Mouse (Mus musculus) myocyte (in vitro differentiated cells): ENCODE results near the gene Xylb. TPM values are rescaled to one million over a fixed set of nuclear protein-coding genes. Genes with fewer than 3 reads are reported as not detected.
A peak's percentile ranks its signal among the peaks of the same experiment; 100 is the strongest.

Experiments
- H3K27me3 ChIP-seq: one replicate; pipeline ENCODE4 v1.6.1; 2011; ENCODE audit not compliant: control insufficient read depth, insufficient read depth, insufficient read length
- H3K36me3 ChIP-seq: one replicate; pipeline ENCODE4 v1.6.1; 2011; ENCODE audit not compliant: control insufficient read depth, insufficient read depth
- H3K4me2 ChIP-seq: one replicate; pipeline ENCODE4 v1.6.1; 2011; ENCODE audit warnings: low read depth, control low read depth
- H3K4me3 ChIP-seq: one replicate; pipeline ENCODE4 v1.5.1; 2011; ENCODE audit warnings: mild to moderate bottlenecking, control low read depth, moderate library complexity
- H3K79me2 ChIP-seq: one replicate; pipeline ENCODE4 v1.6.1; 2011; ENCODE audit not compliant: control insufficient read depth, insufficient read depth
- H3ac ChIP-seq: one replicate; pipeline ENCODE4 v1.6.1; 2011; ENCODE audit not compliant: control insufficient read depth, insufficient read length
- CEBPB ChIP-seq: IDR thresholded peaks from 2 replicates; pipeline ENCODE4 v1.6.1; 2011; ENCODE audit warnings: mild to moderate bottlenecking, moderate library complexity; ENCODE audit not compliant: poor library complexity, insufficient read depth, severe bottlenecking
- E2F4 ChIP-seq: IDR thresholded peaks from one replicate; pipeline ENCODE4 v1.6.1; 2011; ENCODE audit warnings: mild to moderate bottlenecking, control low read depth, moderate library complexity; ENCODE audit not compliant: insufficient read depth
- MAX ChIP-seq: IDR thresholded peaks from one replicate; pipeline ENCODE4 v1.6.1; 2011; ENCODE audit warnings: low read depth, mild to moderate bottlenecking, control low read depth
- MYOD1 ChIP-seq, 3 experiments: IDR thresholded peaks; one replicate each; pipeline ENCODE4 v1.6.1; 2011; ENCODE audit warnings: control low read depth in 2 of 3, low read depth in 2 of 3, mild to moderate bottlenecking in 2 of 3, moderate library complexity in 1 of 3; ENCODE audit not compliant: insufficient read length in 2 of 3, control insufficient read depth in 1 of 3
- MYOG ChIP-seq, 3 experiments: IDR thresholded peaks; one replicate each; pipeline ENCODE4 v1.6.1; 2011; ENCODE audit warnings: control low read depth in 2 of 3, low read depth in 2 of 3, mild to moderate bottlenecking in 2 of 3; ENCODE audit not compliant: insufficient read length in 2 of 3, control insufficient read depth in 1 of 3, insufficient read depth in 1 of 3
- POLR2A ChIP-seq: IDR thresholded peaks from one replicate; pipeline ENCODE4 v1.6.1; 2011; ENCODE audit warnings: low read depth, mild to moderate bottlenecking, control low read depth, moderate library complexity; ENCODE audit not compliant: insufficient read length
- POLR2AphosphoS2 ChIP-seq: IDR thresholded peaks from one replicate; pipeline ENCODE4 v1.6.1; 2011; ENCODE audit warnings: low read depth, control low read depth; ENCODE audit not compliant: insufficient read length
- REST ChIP-seq: IDR thresholded peaks from one replicate; pipeline ENCODE4 v1.6.1; 2011; ENCODE audit warnings: mild to moderate bottlenecking, control low read depth, moderate library complexity; ENCODE audit not compliant: insufficient read depth, insufficient read length
- SRF ChIP-seq: IDR thresholded peaks from one replicate; pipeline ENCODE4 v1.6.1; 2011; ENCODE audit warnings: low read depth; ENCODE audit not compliant: control insufficient read depth, insufficient read length
- TCF12 ChIP-seq: IDR thresholded peaks from one replicate; pipeline ENCODE4 v1.6.1; 2011; ENCODE audit warnings: mild to moderate bottlenecking, control low read depth; ENCODE audit not compliant: poor library complexity, insufficient read depth, severe bottlenecking
- TCF3 ChIP-seq: IDR thresholded peaks from one replicate; pipeline ENCODE4 v1.6.1; 2011; ENCODE audit warnings: low read depth, control low read depth; ENCODE audit not compliant: insufficient read length
- USF1 ChIP-seq: IDR thresholded peaks from one replicate; pipeline ENCODE4 v1.6.1; 2011; ENCODE audit warnings: low read depth, mild to moderate bottlenecking, control low read depth, moderate library complexity
- polyA plus RNA-seq: library from polyadenylated mRNA; unstranded; fragments of >200 nt; fragmentation: generic; extraction: Trizol; gene quantifications from one replicate; pipeline ENCODE4 v1.2.1, GENCODE M21; 2012; ENCODE audit warnings: missing spikeins

The Xylb gene
- polyA plus RNA-seq, 1 experiment: 1.7 TPM

GRCm38 (mm10) chr9:119320946-119321345 is 36.2 kb upstream of the Xylb start:
- TF ChIP-seq MYOG (IDR thresholded peaks at IDR 0.05; ENCODE audit: control insufficient read depth in 1 of 3, insufficient read depth in 1 of 3, insufficient read length in 2 of 3, low read depth in 2 of 3) (no peak), REST (no peak), MAX (no peak), TCF3 (no peak)
- H3K79me2 ChIP-seq: peaks cover 55% of the 10 kb centered on the region
- no peaks in the 10 kb centered on the region for H3K36me3 ChIP-seq
- H3K4me2 ChIP-seq: peak overlapping the region; percentile 97
- H3K4me3 ChIP-seq: peak overlapping the region; percentile 81
- peak overlapping the region; percentile 77 for H3ac ChIP-seq
- H3K27me3 ChIP-seq: no peaks in the 10 kb centered on the region

- H3K4me3 ChIP-seq: peak overlapping the region; percentile 81
- TF ChIP-seq CEBPB (no peak), SRF (no peak), REST (no peak), MYOG (IDR thresholded peaks at IDR 0.05; ENCODE audit: control insufficient read depth in 1 of 3, insufficient read depth in 1 of 3, insufficient read length in 2 of 3, low read depth in 2 of 3) (no peak), USF1 (no peak), MYOD1 (IDR thresholded peaks at IDR 0.05; ENCODE audit: control insufficient read depth in 1 of 3, insufficient read length in 2 of 3, low read depth in 2 of 3) (no peak), POLR2AphosphoS2 (no peak), TCF3 (no peak), POLR2A (no peak), TCF12 (no peak)
These were observed 35.6 kb upstream of the Xylb start for GRCm38 (mm10) chr9:119321392-119322229.

GRCm38 (mm10) chr9:119322289-119323259 is 34.6 kb upstream of the Xylb start, which contains the start of gene Oxsr1:
TSS of gene Oxsr1 (minus strand) at chr9:119322427.
- Histone ChIP-seq H3K79me2 (peaks cover 39% of the 10 kb centered on the region), H3K4me3 (peak within 1 kb of the TSS; percentile 81), H3K4me2 (peak within 1 kb of the TSS; percentile 97), H3ac (peak within 1 kb of the TSS; percentile 77), H3K36me3 (no peaks in the 10 kb centered on the region), H3K27me3 (no peaks in the 10 kb centered on the region)
- TF ChIP-seq POLR2A (peak; percentile 81), MAX (no peak), CEBPB (no peak), MYOG (IDR thresholded peaks at IDR 0.05; ENCODE audit: control insufficient read depth in 1 of 3, insufficient read depth in 1 of 3, insufficient read length in 2 of 3, low read depth in 2 of 3) (peak in 1 of 3 experiments; percentile 60), POLR2AphosphoS2 (peak; percentile 35), REST (no peak), MYOD1 (IDR thresholded peaks at IDR 0.05; ENCODE audit: control insufficient read depth in 1 of 3, insufficient read length in 2 of 3, low read depth in 2 of 3) (peak in 1 of 3 experiments; percentile 69), TCF3 (no peak)

More at GRCm38 (mm10) chr9:119321392-119322229, 35.6 kb upstream of the Xylb start:
- H3K79me2 ChIP-seq: peaks cover 49% of the 10 kb centered on the region
- H3ac ChIP-seq: peak overlapping the region; percentile 77
- peak overlapping the region; percentile 97 for H3K4me2 ChIP-seq
- no peaks in the 10 kb centered on the region for H3K36me3 ChIP-seq
- no peaks in the 10 kb centered on the region for H3K27me3 ChIP-seq

GRCm38 (mm10) chr9:119323260-119323645 is 33.9 kb upstream of the Xylb start:
- TF ChIP-seq SRF: no peak
- TF ChIP-seq CEBPB: no peak
- no peak for TF ChIP-seq TCF3
- no peak for TF ChIP-seq MYOG (IDR thresholded peaks at IDR 0.05; ENCODE audit: control insufficient read depth in 1 of 3, insufficient read depth in 1 of 3, insufficient read length in 2 of 3, low read depth in 2 of 3)
- no peak for TF ChIP-seq MYOD1 (IDR thresholded peaks at IDR 0.05; ENCODE audit: control insufficient read depth in 1 of 3, insufficient read length in 2 of 3, low read depth in 2 of 3)
- no peak for TF ChIP-seq POLR2AphosphoS2
- no peak for TF ChIP-seq TCF12
- TF ChIP-seq E2F4: no peak
- TF ChIP-seq POLR2A: no peak
- TF ChIP-seq USF1: no peak
- no peak for TF ChIP-seq REST
- TF ChIP-seq MAX: no peak
- Histone ChIP-seq H3K79me2 (peaks cover 36% of the 10 kb centered on the region), H3K4me2 (peak overlapping the region; percentile 92), H3ac (peak overlapping the region; percentile 77), H3K4me3 (peak overlapping the region; percentile 81), H3K36me3 (no peaks in the 10 kb centered on the region), H3K27me3 (no peaks in the 10 kb centered on the region)
